Mouse (Mus musculus): ENCODE measurements around the gene Gm14525. TPM values are rescaled to one million over a fixed set of nuclear protein-coding genes. Genes with fewer than 3 reads are reported as not detected.
"Not testable (repeated sequence)": the region's sequence is repeated elsewhere in the genome, so short reads cannot be mapped to it uniquely, and the experiment has no call there.

The Gm14525 gene
- not detected in 2 replicates for total RNA-seq (2012; rRNA removed)

DNA sequence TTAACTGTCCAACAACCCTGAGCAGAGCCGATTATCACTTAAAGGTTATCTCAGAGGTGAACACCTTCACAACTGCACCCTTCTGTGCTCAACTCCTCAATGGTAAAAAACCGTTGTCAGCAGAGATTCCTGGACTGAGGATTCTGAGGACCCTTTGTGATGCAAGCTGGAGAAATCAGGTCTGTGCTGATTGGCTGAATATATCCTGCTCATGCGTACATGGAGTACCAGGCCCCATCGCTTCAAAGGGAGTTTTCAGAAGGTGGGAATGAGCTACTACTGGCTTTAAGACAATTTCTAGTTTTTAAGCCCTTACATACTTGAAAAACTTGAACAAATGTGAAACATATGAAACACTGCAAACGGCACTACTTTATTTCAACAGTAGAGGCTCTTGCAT, at the start of gene Gm14525:
Gene Gm14525 (minus strand): TSS at position 101 of the 400 bp plus-strand sequence.
- in situ Hi-C loops (cut with MboI; ENCODE audit: low sequenced_read_pairs in 2 of 2, unreplicated experiment in 2 of 2): not testable (repeated sequence)

More for the DNA sequence above, at the start of gene Gm14525:
- not testable (repeated sequence) for H3K9ac ChIP-seq (ENCODE audit: insufficient read depth, low read depth, low read length, poor library complexity, severe bottlenecking); H3K4me1 ChIP-seq (ENCODE audit: control insufficient read depth in 2 of 2, insufficient read depth in 2 of 2, low read length in 2 of 2, poor library complexity in 1 of 2); H3K9me3 ChIP-seq (ENCODE audit: control insufficient read depth, insufficient read depth, low read depth, low read length); H3K4me3 ChIP-seq (ENCODE audit: insufficient read depth in 1 of 2, low read depth in 1 of 2, low read length in 2 of 2, poor library complexity in 1 of 2, severe bottlenecking in 1 of 2); DNase-seq (ENCODE audit: low read depth, low spot score); H3K27ac ChIP-seq (ENCODE audit: insufficient read depth, low read depth, low read length, poor library complexity, severe bottlenecking); H3K36me3 ChIP-seq (ENCODE audit: control insufficient read depth, insufficient read depth, low read length, poor library complexity, severe bottlenecking)

Other genes with a start within 250 kb of the Gm14525 start
- not detected in 2 replicates for gene Slx, start 157.1 kb downstream of the Gm14525 start, total RNA-seq (2012; rRNA removed)
- not detected in 2 replicates for gene Gm6121, start 233.1 kb upstream of the Gm14525 start, total RNA-seq (2012; rRNA removed)